Mouse (Mus musculus): ENCODE measurements around the gene Tada2b.

DNA sequence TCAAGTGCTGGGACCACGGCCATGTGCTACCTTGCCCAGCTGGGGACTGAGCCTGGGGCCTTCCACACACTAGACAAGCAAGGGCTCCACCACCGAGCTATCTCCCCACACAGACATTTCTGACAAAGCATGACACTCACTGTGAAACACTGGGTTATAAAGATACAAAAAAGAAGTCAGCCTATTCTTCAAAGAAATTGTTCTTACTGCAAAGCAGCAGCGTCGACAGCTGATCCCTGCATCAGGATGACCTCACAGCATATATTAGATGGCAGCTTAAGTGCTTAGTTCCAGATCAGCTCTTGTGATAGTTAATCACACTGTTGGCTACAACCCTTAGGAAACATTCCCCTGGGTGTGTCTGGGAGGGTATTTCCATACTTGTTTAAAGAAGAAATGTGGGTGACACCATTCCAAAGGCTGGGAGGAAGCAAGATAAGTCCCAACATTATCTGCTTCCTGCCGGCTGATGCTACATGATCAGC is 39.2 kb upstream of the Tada2b start:
- TF ChIP-seq CTCF (IDR thresholded peaks at IDR 0.05) (no peak), EP300 (IDR thresholded peaks at IDR 0.05; ENCODE audit: insufficient read depth, low read depth, low read length) (no peak), POLR2A (IDR thresholded peaks at IDR 0.05; ENCODE audit: insufficient read depth, low read depth, low read length) (no peak)
